Mouse (Mus musculus): ENCODE results near the gene 4933425L06Rik.

The 4933425L06Rik gene

DNA sequence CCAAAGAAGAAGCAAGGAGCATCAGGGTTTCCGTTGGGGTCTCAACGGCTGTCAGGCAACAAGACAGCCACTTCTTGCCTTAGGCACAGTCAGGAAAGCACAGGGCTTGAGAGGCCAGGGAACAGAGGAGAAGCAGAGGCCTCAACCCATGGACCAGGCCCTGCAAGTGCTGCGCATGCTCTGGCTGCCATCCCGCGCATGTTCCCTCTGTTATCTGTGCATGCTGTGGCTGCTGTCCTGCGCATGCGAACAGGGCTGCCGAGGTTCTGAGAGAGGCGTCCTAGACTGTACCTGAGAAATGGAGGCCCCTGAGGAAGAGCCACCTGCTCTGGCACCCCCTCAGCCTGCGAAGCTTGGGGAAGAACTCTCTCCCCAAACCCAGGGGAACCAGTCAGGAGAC, at the start of gene 4933425L06Rik:
Gene 4933425L06Rik, plus strand, starts transcription at position 261 of the 400 bp plus-strand sequence.
- DNase-seq, result no peak

DNA sequence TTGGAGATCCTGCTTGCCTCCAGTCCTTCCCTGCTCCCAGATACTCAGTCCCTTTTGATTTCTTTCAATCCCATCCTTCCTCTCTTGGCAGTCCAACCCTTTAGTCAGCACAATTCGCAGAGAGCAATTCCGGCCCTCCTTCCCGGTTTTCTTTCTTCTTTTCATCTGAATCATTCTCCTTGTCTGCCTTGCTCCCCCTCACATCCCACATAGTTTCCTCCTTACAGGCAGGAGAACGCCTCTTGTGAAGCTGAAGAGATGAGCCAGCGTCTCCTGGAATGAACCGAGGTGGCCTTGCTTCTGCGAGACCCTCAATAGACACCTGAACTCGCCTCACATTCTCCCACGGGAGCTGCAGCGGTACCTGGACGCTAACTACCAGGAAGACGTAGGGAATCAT, 44.1 kb upstream of the 4933425L06Rik start:
- DNase-seq, result no peak

GRCm38 (mm10) chr13:105038334-105038733, 43.6 kb upstream of the 4933425L06Rik start:
- DNase-seq, result no peak

DNA sequence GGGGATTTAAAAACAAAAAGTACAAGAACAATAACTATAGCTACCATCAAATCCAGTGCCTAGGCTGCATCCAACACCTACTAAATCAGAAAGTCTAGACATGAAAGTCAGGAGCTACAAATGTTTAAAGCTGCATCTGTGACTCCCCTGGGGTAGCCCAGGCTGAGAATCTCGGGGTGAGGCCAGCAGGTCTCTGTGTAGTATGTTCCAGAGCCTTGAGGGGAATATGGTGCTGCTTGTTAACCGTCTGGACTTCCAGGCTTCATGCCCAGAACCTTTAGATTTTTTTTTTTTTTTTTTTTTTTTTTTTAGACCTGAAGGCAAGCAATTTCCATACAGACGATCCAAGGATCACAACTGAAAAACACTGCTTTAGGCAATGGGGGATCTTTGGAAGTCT, 38.0 kb upstream of the 4933425L06Rik start:
- DNase-seq, result no peak

- DNase-seq, result no peak
Observed at GRCm38 (mm10) chr13:105047377-105047776, 34.5 kb upstream of the 4933425L06Rik start.

- DNase-seq, result peak; percentile 92
Observed at GRCm38 (mm10) chr13:105048662-105049061, 33.3 kb upstream of the 4933425L06Rik start.

- peak; percentile 83 for DNase-seq
Observed at GRCm38 (mm10) chr13:105051432-105051831, 30.5 kb upstream of the 4933425L06Rik start.

DNA sequence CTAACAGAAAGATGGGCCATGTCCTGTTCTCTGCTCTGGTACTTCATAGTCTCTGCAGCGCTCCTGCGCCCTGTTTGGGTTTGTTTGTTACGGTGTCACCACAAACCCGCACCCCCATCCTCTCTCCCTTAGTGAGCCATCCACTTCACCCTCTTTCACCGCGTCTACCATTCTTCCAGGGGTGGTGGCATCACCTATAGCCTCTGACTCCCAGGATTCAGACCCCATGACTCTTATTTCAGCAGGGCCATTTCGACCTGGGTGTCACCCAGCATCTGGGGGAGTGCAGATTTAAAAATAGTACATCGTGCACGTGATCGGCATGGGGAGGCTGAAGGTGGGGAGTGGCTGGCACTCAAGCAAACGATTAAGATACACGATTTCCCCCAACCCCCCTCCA, 28.3 kb upstream of the 4933425L06Rik start:
- DNase-seq, result peak; percentile 94

GRCm38 (mm10) chr13:105054181-105054940, 27.6 kb upstream of the 4933425L06Rik start, which contains the start of gene Rgs7bp:
Gene Rgs7bp, minus strand, starts transcription at chr13:105054930.
- peak; percentile 95 for DNase-seq

- DNase-seq, result no peak
Observed at GRCm38 (mm10) chr13:105054941-105055309, 27.0 kb upstream of the 4933425L06Rik start.

DNA sequence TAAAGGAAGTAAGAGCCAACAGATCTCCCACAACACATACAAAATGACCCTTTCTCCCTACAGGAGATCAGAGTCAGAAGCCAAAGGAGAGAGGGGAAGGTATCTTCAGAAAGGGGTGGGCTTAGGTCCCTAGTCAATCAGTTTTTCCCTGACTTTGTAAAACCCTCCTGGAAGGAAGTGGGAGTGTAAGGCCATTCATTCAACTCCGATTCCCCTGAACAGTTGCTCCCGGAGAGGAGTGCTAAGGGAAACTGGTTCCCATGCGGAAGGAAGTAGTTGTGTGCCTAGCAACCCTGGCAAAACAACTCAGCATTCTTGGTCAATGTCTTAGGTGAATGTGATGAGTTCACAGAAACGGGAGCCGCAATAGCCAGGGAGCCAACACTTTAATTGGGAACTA, 26.5 kb upstream of the 4933425L06Rik start:
- peak; percentile 92 for DNase-seq

DNA sequence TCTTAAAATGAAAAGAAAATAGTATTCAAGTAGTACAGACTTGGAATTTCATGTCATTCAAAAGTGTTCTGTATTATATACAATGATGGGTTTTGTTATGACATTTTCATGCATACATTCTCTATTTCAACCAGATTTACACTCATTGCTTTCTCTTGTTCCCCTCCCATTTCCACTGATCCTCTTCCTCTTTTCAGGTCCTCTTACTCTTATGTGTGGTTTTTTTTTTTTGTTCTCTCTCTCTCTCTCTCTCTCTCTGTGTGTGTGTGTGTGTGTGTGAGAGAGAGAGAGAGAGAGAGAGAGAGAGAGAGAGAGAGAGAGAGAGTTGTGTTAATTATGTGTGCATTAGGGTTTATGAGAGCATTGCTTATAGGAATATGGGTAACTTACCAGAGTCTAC, 15.8 kb upstream of the 4933425L06Rik start:
- no peak for DNase-seq

DNA sequence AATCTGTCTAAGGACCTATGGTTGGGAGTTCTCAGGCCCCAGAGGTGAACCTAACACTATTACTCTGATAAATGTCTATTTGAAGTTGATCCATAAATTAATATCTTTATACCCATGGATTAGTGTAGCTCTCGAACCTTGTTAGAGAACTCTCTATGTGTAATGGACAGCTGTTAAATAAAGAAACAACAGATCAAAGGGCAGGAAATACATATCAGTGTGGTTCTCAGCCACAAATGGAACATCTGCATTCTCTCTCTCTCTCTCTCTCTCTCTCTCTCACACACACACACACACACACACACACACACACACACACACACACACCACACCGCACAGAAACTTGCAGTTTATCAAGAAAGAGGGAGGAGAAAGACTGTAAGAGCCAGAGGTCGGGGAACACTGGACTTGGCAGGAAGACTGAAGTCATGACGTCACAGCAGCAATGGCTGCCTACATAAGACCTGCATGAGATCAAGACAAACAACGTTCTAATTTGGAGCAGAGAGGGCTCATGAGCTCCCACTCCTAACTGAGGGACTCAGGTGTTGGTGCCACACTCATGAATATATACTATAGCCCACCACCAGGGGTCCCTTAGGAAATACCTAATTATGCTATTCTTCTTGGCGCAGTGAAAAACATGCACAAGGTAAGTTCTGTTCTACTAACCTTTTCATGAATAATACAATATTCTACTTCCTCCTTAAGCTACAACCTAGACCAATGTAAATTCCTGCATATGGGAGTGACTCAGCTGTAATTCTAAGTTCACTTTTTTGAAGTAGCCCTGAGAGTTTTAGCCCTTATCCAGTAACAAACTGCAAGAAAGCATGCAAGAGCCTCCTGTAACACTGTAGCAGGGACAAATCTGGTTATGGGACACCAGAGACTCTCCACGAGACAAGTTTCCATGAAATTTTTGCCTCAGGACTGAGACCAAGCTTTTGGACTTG, 14.8 kb upstream of the 4933425L06Rik start:
- DNase-seq, result no peak

GRCm38 (mm10) chr13:105089276-105089675, 7.4 kb downstream of the 4933425L06Rik start:
- no peak for DNase-seq

- no peak for DNase-seq
Observed at GRCm38 (mm10) chr13:105096316-105096715, 14.4 kb downstream of the 4933425L06Rik start.

- DNase-seq, result no peak
Observed at GRCm38 (mm10) chr13:105100705-105101104, 18.8 kb downstream of the 4933425L06Rik start.

DNA sequence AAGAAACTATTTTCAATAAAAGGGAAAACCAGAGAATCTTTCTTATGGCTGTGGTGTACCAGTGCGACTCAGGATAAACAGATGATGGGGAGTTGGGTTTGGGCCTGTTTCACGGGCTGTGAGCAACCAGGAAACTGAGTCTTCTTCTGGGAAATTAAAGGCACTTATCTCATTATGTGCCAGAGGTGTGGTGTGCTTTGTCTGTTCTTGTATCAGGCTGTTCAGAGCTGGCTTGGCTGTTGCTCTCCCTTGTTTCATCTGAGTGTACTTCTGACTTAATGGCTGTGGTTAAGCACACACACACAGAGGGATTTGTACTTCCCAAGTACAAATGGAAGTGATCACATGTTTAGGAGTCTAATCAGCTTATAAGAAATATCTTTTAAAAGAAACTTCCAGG, 22.5 kb downstream of the 4933425L06Rik start:
- no peak for DNase-seq

- no peak for DNase-seq
Observed at GRCm38 (mm10) chr13:105111599-105111998, 29.7 kb downstream of the 4933425L06Rik start.

GRCm38 (mm10) chr13:105121617-105122016, 39.7 kb downstream of the 4933425L06Rik start:
- DNase-seq, result no peak

- DNase-seq, result no peak
Observed at GRCm38 (mm10) chr13:105122092-105122491, 40.2 kb downstream of the 4933425L06Rik start.

DNA sequence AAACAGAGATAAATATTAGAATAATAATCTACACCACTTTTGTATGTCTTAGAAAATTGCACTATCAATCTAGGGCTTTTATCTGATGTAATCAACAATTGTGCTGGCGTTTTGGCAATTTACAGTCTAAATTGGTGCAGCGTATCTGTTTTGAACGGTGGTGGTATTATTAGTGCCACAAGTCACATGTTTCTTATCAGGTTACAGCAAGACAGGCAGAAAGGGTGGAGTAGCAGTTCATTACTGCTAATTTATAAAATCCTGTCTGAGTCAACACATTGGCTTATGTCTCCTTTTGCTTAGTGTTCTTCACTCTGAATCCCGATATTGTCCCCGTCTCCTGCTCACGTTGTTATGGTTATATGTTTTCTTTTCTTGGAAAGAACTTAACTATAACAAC, 48.2 kb downstream of the 4933425L06Rik start:
- DNase-seq, result no peak

GRCm38 (mm10) chr13:105132370-105132769, 50.4 kb downstream of the 4933425L06Rik start:
- peak; percentile 66 for DNase-seq

DNA sequence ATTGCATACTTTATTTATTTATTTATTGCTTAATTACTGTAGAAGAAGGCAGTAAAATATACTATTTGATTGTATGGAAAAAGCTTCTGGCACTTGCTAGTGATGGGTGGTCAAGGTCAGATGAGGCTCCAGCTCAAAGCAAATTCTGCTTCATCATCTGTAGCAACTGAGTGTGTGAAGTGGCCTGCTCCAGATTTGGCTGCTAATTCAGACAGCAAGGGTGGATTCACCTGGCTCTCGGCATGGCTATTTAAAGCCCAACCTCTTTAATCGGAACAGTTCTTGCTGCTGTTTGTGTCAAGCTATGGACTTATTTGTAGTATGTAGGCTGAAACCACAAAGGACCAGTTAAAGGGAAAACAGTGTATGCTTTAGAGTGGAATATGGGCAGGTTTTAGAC, 50.9 kb downstream of the 4933425L06Rik start:
- peak; percentile 93 for DNase-seq

DNA sequence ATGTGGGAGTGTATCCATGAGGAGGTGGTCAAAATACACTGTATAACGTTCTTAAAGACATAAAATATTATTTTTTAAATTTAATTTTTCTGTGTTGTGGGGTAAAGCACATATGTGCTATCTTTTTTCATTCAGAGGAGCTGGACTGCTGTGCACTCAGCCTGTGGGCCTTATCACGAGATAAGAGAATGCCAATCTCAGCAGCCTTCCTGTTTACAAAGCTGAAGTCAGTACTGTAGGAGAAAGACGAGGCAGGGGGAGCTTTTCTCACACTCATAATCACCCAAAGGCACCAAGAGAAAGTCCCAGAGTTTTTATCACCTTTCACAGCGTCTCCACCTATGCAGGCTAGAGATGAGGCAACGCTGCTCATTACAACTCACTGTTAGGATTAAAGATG, 52.5 kb downstream of the 4933425L06Rik start:
- DNase-seq, result no peak
